Mouse (Mus musculus) liver, postnatal 0 days (tissue): ENCODE results near the gene Bmt2.
A peak's percentile ranks its signal among the peaks of the same experiment; 100 is the strongest.

ENCODE experiments used
- CTCF ChIP-seq: sonication (generic); IDR thresholded peaks from 2 replicates; pipeline ENCODE4 v1.5.1; 2016; ENCODE audit warnings: antibody characterized with exemption, low read depth
- EP300 ChIP-seq: IDR thresholded peaks from 2 replicates; pipeline ENCODE4 v1.6.1; 2016; ENCODE audit warnings: antibody characterized with exemption, low read depth, mild to moderate bottlenecking

- TF ChIP-seq CTCF: 0 out of 2 replicates have a peak, but pooled peaks have one; percentile 1
- no peak for TF ChIP-seq EP300
Observed at GRCm38 (mm10) chr6:13677818-13678282, at the start of gene Bmt2.
